Mouse (Mus musculus): ENCODE data around the gene Gbp7. TPM values are rescaled to one million over a fixed set of nuclear protein-coding genes. Genes with fewer than 3 reads are reported as not detected.
"Not testable (repeated sequence)": the region's sequence is repeated elsewhere in the genome, so short reads cannot be mapped to it uniquely, and the experiment has no call there.

The Gbp7 gene
- polyA plus RNA-seq, 1 experiment from 2014 or later = 1.4 TPM

- Histone ChIP-seq H3K9me3 (replicated peaks) (no peaks in the 10 kb centered on the region), H3K27me3 (replicated peaks) (0 out of 2 replicates have a peak, but pooled peaks cover 5% of the 10 kb centered on the region), H3K36me3 (no peaks in the 10 kb centered on the region), H3K27ac (ENCODE audit: poor library complexity, severe bottlenecking) (no peak overlapping the region), H3K4me1 (replicated peaks) (no peaks in the 10 kb centered on the region), H3K9ac (no peak overlapping the region), H3K4me3 (no peak overlapping the region), H3K4me2 (no peak overlapping the region)
- WGBS = 82% methylated on average over 3 of the region's 3 CpGs
- ATAC-seq (ENCODE audit: insufficient number of reproducible peaks, low FRiP score) = no peak
Observed at GRCm38 (mm10) chr3:142533185-142533584, 3.0 kb downstream of the Gbp7 start.

- Histone ChIP-seq H3K4me2 (no peak overlapping the region), H3K27me3 (replicated peaks) (0 out of 2 replicates have a peak, but pooled peaks cover 5% of the 10 kb centered on the region), H3K36me3 (no peaks in the 10 kb centered on the region), H3K4me1 (replicated peaks) (no peaks in the 10 kb centered on the region), H3K9ac (no peak overlapping the region), H3K4me3 (no peak overlapping the region), H3K27ac (ENCODE audit: poor library complexity, severe bottlenecking) (no peak overlapping the region), H3K9me3 (replicated peaks) (no peaks in the 10 kb centered on the region)
- 57% methylated on average over 1 of the region's 1 CpGs for WGBS
- ATAC-seq (ENCODE audit: insufficient number of reproducible peaks, low FRiP score) = no peak
Observed at GRCm38 (mm10) chr3:142535667-142536066, 5.5 kb downstream of the Gbp7 start.

DNA sequence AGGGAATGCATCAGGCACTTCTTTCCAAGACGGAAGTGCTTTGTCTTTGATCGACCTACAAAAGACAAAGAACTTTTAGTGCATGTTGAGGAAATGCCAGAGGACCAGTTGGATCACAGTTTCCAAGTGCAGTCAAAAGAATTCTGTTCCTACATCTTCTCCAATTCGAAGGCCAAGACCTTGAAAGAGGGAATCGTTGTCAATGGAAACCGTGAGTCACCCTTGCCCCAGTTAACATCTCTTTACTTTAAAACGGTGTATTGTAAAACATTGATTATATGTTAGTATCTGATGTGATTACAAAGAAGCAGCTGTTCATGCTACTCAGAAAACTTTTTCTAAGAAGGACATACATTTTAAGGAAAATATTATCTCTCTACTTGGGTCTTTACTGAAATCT, 11.2 kb downstream of the Gbp7 start:
- Histone ChIP-seq H3K4me1 (replicated peaks) (no peaks in the 10 kb centered on the region), H3K27me3 (replicated peaks) (no peaks in the 10 kb centered on the region), H3K36me3 (no peaks in the 10 kb centered on the region), H3K9me3 (replicated peaks) (no peaks in the 10 kb centered on the region), H3K9ac (no peak overlapping the region), H3K27ac (ENCODE audit: poor library complexity, severe bottlenecking) (no peak overlapping the region), H3K4me2 (no peak overlapping the region), H3K4me3 (no peak overlapping the region)
- ATAC-seq (ENCODE audit: insufficient number of reproducible peaks, low FRiP score) = no peak
- WGBS = 73% methylated on average over 6 of the region's 6 CpGs

- H3K4me2 ChIP-seq; H3K4me1 ChIP-seq (replicated peaks); H3K9ac ChIP-seq; H3K36me3 ChIP-seq; ATAC-seq (ENCODE audit: insufficient number of reproducible peaks, low FRiP score); H3K27ac ChIP-seq (ENCODE audit: poor library complexity, severe bottlenecking); H3K9me3 ChIP-seq (replicated peaks); H3K4me3 ChIP-seq; H3K27me3 ChIP-seq (replicated peaks): not testable (repeated sequence)
- 80% methylated on average over 12 of the region's 12 CpGs for WGBS
Observed at GRCm38 (mm10) chr3:142542776-142543175, 12.6 kb downstream of the Gbp7 start.

GRCm38 (mm10) chr3:142546690-142547089, 16.5 kb downstream of the Gbp7 start:
- H3K4me2 ChIP-seq = no peak overlapping the region
- no peak overlapping the region for H3K4me3 ChIP-seq
- WGBS = 74% methylated on average over 3 of the region's 3 CpGs
- H3K27ac ChIP-seq (ENCODE audit: poor library complexity, severe bottlenecking) = no peak overlapping the region
- H3K4me1 ChIP-seq (replicated peaks) = no peaks in the 10 kb centered on the region
- no peaks in the 10 kb centered on the region for H3K27me3 ChIP-seq (replicated peaks)
- H3K9ac ChIP-seq = no peak overlapping the region
- H3K36me3 ChIP-seq = no peaks in the 10 kb centered on the region
- no peak for ATAC-seq (ENCODE audit: insufficient number of reproducible peaks, low FRiP score)
- no peaks in the 10 kb centered on the region for H3K9me3 ChIP-seq (replicated peaks)

DNA sequence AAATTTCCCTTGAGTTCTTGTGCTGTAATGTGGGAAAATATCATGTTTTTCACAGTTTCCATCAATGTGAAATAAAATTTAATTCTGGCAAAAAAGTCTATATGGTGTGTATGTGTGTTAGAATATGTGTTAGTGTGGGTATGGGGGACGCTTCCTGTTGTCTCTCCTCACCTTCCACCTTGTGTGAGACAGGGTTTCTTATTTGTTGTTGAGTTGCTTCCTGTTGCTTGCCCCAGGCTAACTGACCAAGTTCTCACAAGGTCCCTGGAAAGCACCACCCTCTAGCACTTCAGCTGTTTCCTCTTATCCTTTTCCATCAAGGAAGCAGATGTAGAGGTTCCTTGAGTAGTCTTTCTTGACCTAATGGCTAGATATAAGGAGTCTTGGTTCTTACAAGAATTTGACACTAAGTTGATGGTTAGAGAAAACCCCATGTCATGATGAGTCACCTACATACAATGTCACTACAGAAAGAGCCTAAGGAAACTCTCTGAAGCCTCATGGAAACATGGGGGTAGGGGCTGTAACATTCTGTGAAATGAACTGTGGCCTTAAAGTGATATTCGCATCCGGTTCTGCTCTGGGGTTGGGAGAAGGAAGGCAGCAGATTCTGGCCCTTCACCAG, 20.0 kb downstream of the Gbp7 start:
- no peak overlapping the region for H3K9ac ChIP-seq
- H3K27ac ChIP-seq (ENCODE audit: poor library complexity, severe bottlenecking) = no peak overlapping the region
- no peak for ATAC-seq (ENCODE audit: insufficient number of reproducible peaks, low FRiP score)
- H3K4me3 ChIP-seq = no peak overlapping the region
- H3K4me2 ChIP-seq = no peak overlapping the region
- WGBS = 74% methylated on average over 3 of the region's 3 CpGs
- no peaks in the 10 kb centered on the region for H3K27me3 ChIP-seq (replicated peaks)
- no peaks in the 10 kb centered on the region for H3K36me3 ChIP-seq
- no peaks in the 10 kb centered on the region for H3K9me3 ChIP-seq (replicated peaks)
- no peaks in the 10 kb centered on the region for H3K4me1 ChIP-seq (replicated peaks)

DNA sequence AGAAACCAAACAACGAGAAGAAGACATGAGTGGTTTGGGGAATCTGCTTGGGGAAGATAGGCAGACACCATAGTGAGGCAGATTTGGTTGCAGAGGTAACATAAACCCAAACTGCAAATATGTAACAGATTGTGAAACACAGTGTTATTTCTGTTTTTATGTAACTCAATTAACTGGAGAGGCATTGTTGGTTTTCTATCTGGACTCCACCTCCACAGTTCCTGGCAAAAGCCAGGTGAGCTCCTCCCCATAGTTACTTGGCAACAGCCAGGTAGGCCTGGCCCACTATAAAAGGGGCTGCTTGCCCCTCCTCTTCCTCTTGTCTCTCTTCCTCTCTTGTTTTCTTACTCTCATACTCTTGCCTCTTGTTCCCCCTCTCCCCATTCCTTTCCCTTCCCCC, 24.5 kb downstream of the Gbp7 start:
- no peaks in the 10 kb centered on the region for H3K27me3 ChIP-seq (replicated peaks)
- H3K4me3 ChIP-seq = no peak overlapping the region
- H3K9me3 ChIP-seq (replicated peaks) = no peaks in the 10 kb centered on the region
- H3K9ac ChIP-seq = no peak overlapping the region
- no peak overlapping the region for H3K4me2 ChIP-seq
- no peak overlapping the region for H3K27ac ChIP-seq (ENCODE audit: poor library complexity, severe bottlenecking)
- H3K36me3 ChIP-seq = no peaks in the 10 kb centered on the region
- no peak for ATAC-seq (ENCODE audit: insufficient number of reproducible peaks, low FRiP score)
- WGBS = 74% methylated on average over 1 of the region's 1 CpGs
- 0 out of 2 replicates have a peak, but pooled peaks cover under 1% of the 10 kb centered on the region for H3K4me1 ChIP-seq (replicated peaks)

GRCm38 (mm10) chr3:142555623-142556022, 25.5 kb downstream of the Gbp7 start:
- Histone ChIP-seq H3K9ac (no peak overlapping the region), H3K27me3 (replicated peaks) (no peaks in the 10 kb centered on the region), H3K4me1 (replicated peaks) (0 out of 2 replicates have a peak, but pooled peaks cover 5% of the 10 kb centered on the region), H3K4me3 (no peak overlapping the region), H3K4me2 (no peak overlapping the region), H3K27ac (ENCODE audit: poor library complexity, severe bottlenecking) (no peak overlapping the region), H3K9me3 (replicated peaks) (no peaks in the 10 kb centered on the region), H3K36me3 (no peaks in the 10 kb centered on the region)
- ATAC-seq (ENCODE audit: insufficient number of reproducible peaks, low FRiP score) = no peak
- 85% methylated on average over 11 of the region's 11 CpGs for WGBS

DNA sequence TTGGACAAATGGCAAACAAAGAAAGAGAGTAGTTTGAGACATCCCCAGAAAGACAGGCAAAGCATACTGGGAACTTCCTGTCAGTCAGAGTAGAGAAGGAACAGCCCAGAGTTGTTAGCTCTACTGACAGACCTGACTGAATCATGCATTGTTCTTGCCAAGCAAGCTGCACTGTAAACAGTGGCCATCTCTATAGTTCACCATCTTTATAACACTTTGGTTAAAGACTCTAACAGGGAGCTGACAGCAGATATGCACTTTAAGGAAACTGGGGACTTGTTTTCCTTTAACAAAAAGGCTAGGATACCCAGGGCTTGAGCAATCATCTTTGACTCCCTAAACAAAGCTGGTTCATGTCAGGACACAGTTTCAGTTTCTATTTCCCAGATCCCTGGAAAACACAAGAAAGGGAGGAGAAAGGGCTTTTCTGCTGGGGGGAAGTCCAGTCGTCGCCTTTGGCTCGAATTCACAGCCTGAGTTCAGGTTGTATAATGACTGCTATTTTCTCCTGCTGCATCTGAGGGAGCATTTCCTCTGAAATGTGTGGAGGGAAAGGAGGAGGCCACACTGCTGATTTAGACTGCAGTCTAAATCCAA, 29.6 kb downstream of the Gbp7 start, which contains the start of gene Gbp3:
TSS of gene Gbp3 (plus strand) at position 395 of the 597 bp plus-strand sequence.
- peak within 1 kb of the TSS; percentile 75 for H3K4me2 ChIP-seq
- peak within 1 kb of the TSS; percentile 57 for H3K9ac ChIP-seq
- H3K9me3 ChIP-seq (replicated peaks) = no peaks in the 10 kb centered on the region
- 28% methylated on average over 3 of the region's 3 CpGs for WGBS
- H3K4me1 ChIP-seq (replicated peaks) = 0 out of 2 replicates have a peak, but pooled peaks cover 5% of the 10 kb centered on the region
- H3K36me3 ChIP-seq = no peaks in the 10 kb centered on the region
- peak within 1 kb of the TSS; percentile 55 for H3K4me3 ChIP-seq
- no peak for ATAC-seq (ENCODE audit: insufficient number of reproducible peaks, low FRiP score)
- H3K27ac ChIP-seq (ENCODE audit: poor library complexity, severe bottlenecking) = no peak within 1 kb of the TSS
- no peaks in the 10 kb centered on the region for H3K27me3 ChIP-seq (replicated peaks)

DNA sequence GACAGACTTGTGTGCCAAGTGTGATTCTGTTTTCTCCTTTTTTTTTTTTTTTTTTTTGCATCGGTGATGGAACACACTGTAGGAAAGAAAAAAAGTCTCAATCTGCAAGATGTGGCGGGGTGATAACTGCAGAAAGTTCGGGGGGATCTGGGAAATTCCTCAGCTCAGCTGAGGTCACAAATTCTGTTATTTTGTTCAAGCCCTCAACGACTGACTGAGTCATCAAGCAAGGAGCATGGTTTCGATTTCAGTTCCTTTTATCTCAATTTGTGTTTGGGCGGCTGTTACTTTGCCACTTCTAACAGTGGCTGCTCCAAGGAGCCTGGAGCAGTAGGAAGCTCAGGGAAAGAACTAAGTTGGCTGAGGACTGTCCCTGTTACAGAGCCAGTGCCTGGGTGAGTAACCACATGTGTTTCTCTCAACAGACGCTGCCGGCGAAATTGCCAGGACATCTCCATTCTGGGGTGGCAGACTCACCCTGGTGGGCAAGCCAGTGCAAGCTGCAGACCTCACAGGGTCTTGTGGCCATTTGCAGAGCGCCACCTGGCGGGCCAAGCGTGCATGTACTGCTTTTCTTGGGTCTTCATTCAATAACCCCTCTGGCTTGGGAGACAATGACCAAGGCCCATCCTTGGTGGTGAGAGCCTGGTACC, 30.3 kb downstream of the Gbp7 start:
- no peaks in the 10 kb centered on the region for H3K36me3 ChIP-seq
- H3K9me3 ChIP-seq (replicated peaks) = no peaks in the 10 kb centered on the region
- H3K4me1 ChIP-seq (replicated peaks) = 0 out of 2 replicates have a peak, but pooled peaks cover 5% of the 10 kb centered on the region
- no peak overlapping the region for H3K27ac ChIP-seq (ENCODE audit: poor library complexity, severe bottlenecking)
- 8% methylated on average over 12 of the region's 12 CpGs for WGBS
- peak overlapping the region; percentile 55 for H3K4me3 ChIP-seq
- ATAC-seq (ENCODE audit: insufficient number of reproducible peaks, low FRiP score) = peak; percentile 66; the same call in 1 of the 2 replicates
- peak overlapping the region; percentile 57 for H3K9ac ChIP-seq
- peak overlapping the region; percentile 75 for H3K4me2 ChIP-seq
- no peaks in the 10 kb centered on the region for H3K27me3 ChIP-seq (replicated peaks)

DNA sequence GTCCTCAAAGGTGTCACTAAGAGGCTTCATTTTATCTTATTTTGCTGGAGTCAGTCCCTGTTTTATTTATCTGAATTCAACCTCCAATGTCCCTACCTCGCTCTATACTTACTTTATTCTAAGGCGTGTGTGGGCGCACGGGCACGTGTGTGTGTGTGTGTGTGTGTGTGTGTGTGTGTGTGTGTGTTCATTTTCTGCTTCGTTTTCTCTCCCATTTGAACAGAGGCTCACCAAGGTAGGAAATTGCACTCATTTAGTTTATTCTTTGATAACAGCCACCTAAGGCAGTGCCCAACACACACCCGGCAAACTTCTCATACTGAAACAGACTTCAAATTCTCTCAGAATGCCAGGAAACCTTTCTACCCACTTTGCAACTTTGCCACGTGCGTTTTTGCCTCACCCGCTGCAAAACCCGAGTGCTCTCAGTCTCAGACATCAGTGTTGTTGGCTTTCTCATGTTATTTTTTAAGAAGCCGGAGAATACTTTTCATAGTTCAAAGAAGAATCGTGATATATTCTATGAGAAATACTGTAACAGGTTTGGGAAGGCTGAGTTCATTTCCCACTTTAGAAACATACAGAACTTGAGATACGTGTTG, 31.0 kb downstream of the Gbp7 start:
- Histone ChIP-seq H3K4me2 (no peak overlapping the region; the same call in 1 of the 2 replicates), H3K9ac (no peak overlapping the region), H3K27ac (ENCODE audit: poor library complexity, severe bottlenecking) (no peak overlapping the region), H3K4me3 (no peak overlapping the region), H3K36me3 (no peaks in the 10 kb centered on the region), H3K4me1 (replicated peaks) (0 out of 2 replicates have a peak, but pooled peaks cover 5% of the 10 kb centered on the region), H3K9me3 (replicated peaks) (no peaks in the 10 kb centered on the region), H3K27me3 (replicated peaks) (no peaks in the 10 kb centered on the region)
- 86% methylated on average over 14 of the region's 14 CpGs for WGBS
- ATAC-seq (ENCODE audit: insufficient number of reproducible peaks, low FRiP score) = no peak

Data from heart, embryonic 12.5 days (tissue).